Mouse (Mus musculus): ENCODE measurements around the gene Scmh1.

GRCm38 (mm10) chr4:120388998-120389542 lies 16.0 kb upstream of the Scmh1 start:
- TF ChIP-seq CTCF (IDR thresholded peaks at IDR 0.05; ENCODE audit: low read depth) (no peak), EP300 (optimal IDR thresholded peaks at IDR 0.05) (no peak)
